Mouse (Mus musculus) heart, embryonic 16.5 days (tissue): ENCODE measurements at regions not wholly inside any gene's neighbourhood (a gene's known extent, or its start where the extent isn't known, plus 50 kb on each side); places are given as distances from the start of the nearest gene placed in this dataset.

Source experiments
- ATAC-seq: fragments of 200-750 bp; cut with Nextera tagmentation; replicated peaks from 2 replicates; pipeline ENCODE4 v1.8.0; 2017; ENCODE audit warnings: moderate number of reproducible peaks; ENCODE audit not compliant: insufficient read depth, low FRiP score; ENCODE audit errors: extremely low read depth
- H3K27ac ChIP-seq: fragments of 300-500 bp; sonication (generic); 2 replicates; pipeline ENCODE4 v1.5.1; 2014; ENCODE audit warnings: mild to moderate bottlenecking, low read length, control low read depth, moderate library complexity
- H3K27me3 ChIP-seq: fragments of 300-500 bp; sonication (generic); 2 replicates; pipeline ENCODE4 v1.6.1; 2014; ENCODE audit warnings: low read length, mixed read lengths; ENCODE audit not compliant: control insufficient read depth, insufficient read depth
- H3K36me3 ChIP-seq: fragments of 300-500 bp; sonication (generic); 2 replicates; pipeline ENCODE4 v1.6.1; 2014; ENCODE audit not compliant: control insufficient read depth, insufficient read depth
- H3K4me1 ChIP-seq: fragments of 300-500 bp; sonication (generic); 2 replicates; pipeline ENCODE4 v1.6.1; 2014; ENCODE audit warnings: low read length, mixed read lengths; ENCODE audit not compliant: control insufficient read depth, insufficient read depth
- H3K4me2 ChIP-seq: fragments of 300-500 bp; sonication (generic); 2 replicates; pipeline ENCODE4 v1.6.1; 2014; ENCODE audit warnings: low read depth, mild to moderate bottlenecking, control low read depth, low read length
- H3K4me3 ChIP-seq: fragments of 300-500 bp; sonication (generic); 2 replicates; pipeline ENCODE4 v1.5.1; 2014; ENCODE audit warnings: mild to moderate bottlenecking, control low read depth, low read length
- H3K9ac ChIP-seq: fragments of 300-500 bp; sonication (generic); 2 replicates; pipeline ENCODE4 v1.6.1; 2014; ENCODE audit warnings: low read length, control low read depth
- H3K9me3 ChIP-seq: fragments of 300-500 bp; sonication (generic); replicated peaks from 2 replicates; pipeline ENCODE4 v1.6.1; 2016; ENCODE audit warnings: low read length; ENCODE audit not compliant: control insufficient read depth
- WGBS: fragments of 180-500 bp; shearing (Covaris S2); extraction: QIAGEN DNeasy Blood & Tissue Kit; methylation state at CpG from one replicate; pipeline ENCODE4 v1.1.7; 2014; 5-methylcytosine and 5-hydroxymethylcytosine counted together

- no peak for ATAC-seq
- Histone ChIP-seq H3K27me3 (no peaks in the 10 kb centered on the region; the same call in 1 of the 2 replicates), H3K27ac (no peak overlapping the region), H3K4me2 (no peak overlapping the region), H3K9ac (no peak overlapping the region), H3K4me1 (no peaks in the 10 kb centered on the region), H3K4me3 (no peak overlapping the region), H3K9me3 (no peaks in the 10 kb centered on the region), H3K36me3 (no peaks in the 10 kb centered on the region)
- WGBS, result 62% methylated on average over 5 of the region's 5 CpGs
Observed at GRCm38 (mm10) chrX:167130601-167131000, 78.5 kb downstream of the Tmsb4x start.

- ATAC-seq, result no peak
- Histone ChIP-seq H3K36me3 (no peaks in the 10 kb centered on the region), H3K27ac (no peak overlapping the region), H3K4me3 (no peak overlapping the region), H3K27me3 (no peaks in the 10 kb centered on the region), H3K4me2 (no peak overlapping the region), H3K9ac (no peak overlapping the region), H3K9me3 (no peaks in the 10 kb centered on the region), H3K4me1 (no peaks in the 10 kb centered on the region)
- 83% methylated on average over 4 of the region's 4 CpGs for WGBS
Observed at GRCm38 (mm10) chrX:167119288-167119687, 89.8 kb downstream of the Tmsb4x start.

GRCm38 (mm10) chrX:167115096-167115495 is 94.0 kb downstream of the Tmsb4x start:
- no peak overlapping the region for H3K9ac ChIP-seq
- no peak overlapping the region for H3K4me3 ChIP-seq
- H3K27me3 ChIP-seq, result no peaks in the 10 kb centered on the region
- no peaks in the 10 kb centered on the region for H3K36me3 ChIP-seq
- no peak overlapping the region for H3K27ac ChIP-seq
- ATAC-seq, result no peak
- 77% methylated on average over 1 of the region's 1 CpGs for WGBS
- H3K4me2 ChIP-seq, result no peak overlapping the region
- H3K4me1 ChIP-seq, result no peaks in the 10 kb centered on the region
- H3K9me3 ChIP-seq, result no peaks in the 10 kb centered on the region

- Histone ChIP-seq H3K4me2 (no peak overlapping the region), H3K9ac (no peak overlapping the region), H3K4me1 (peaks cover 3% of the 10 kb centered on the region; the same call in 1 of the 2 replicates), H3K9me3 (no peaks in the 10 kb centered on the region), H3K27me3 (no peaks in the 10 kb centered on the region), H3K27ac (no peak overlapping the region), H3K4me3 (no peak overlapping the region), H3K36me3 (no peaks in the 10 kb centered on the region)
- no peak for ATAC-seq
- 73% methylated on average over 7 of the region's 7 CpGs for WGBS
Observed at GRCm38 (mm10) chrX:167111059-167111871, 97.8 kb downstream of the Tmsb4x start.

GRCm38 (mm10) chrX:167108356-167108755 is 100.8 kb downstream of the Tmsb4x start:
- H3K4me3 ChIP-seq, result no peak overlapping the region
- no peak for ATAC-seq
- peaks cover 5% of the 10 kb centered on the region; the same call in 1 of the 2 replicates for H3K4me1 ChIP-seq
- H3K27me3 ChIP-seq, result no peaks in the 10 kb centered on the region
- no peaks in the 10 kb centered on the region for H3K36me3 ChIP-seq
- H3K9me3 ChIP-seq, result no peaks in the 10 kb centered on the region
- no peak overlapping the region for H3K4me2 ChIP-seq
- no peak overlapping the region for H3K9ac ChIP-seq
- 60% methylated on average over 6 of the region's 6 CpGs for WGBS
- H3K27ac ChIP-seq, result no peak overlapping the region

- Histone ChIP-seq H3K4me3 (no peak overlapping the region), H3K9ac (no peak overlapping the region), H3K4me2 (no peak overlapping the region), H3K27ac (no peak overlapping the region), H3K4me1 (peaks cover 5% of the 10 kb centered on the region; the same call in 1 of the 2 replicates), H3K27me3 (no peaks in the 10 kb centered on the region), H3K36me3 (no peaks in the 10 kb centered on the region), H3K9me3 (no peaks in the 10 kb centered on the region)
- WGBS, result 74% methylated on average over 4 of the region's 4 CpGs
- ATAC-seq, result no peak
Observed at GRCm38 (mm10) chrX:167107469-167107868, 101.6 kb downstream of the Tmsb4x start.

GRCm38 (mm10) chrX:167105931-167106417 is 103.1 kb downstream of the Tmsb4x start:
- H3K27me3 ChIP-seq, result no peaks in the 10 kb centered on the region
- 73% methylated on average over 11 of the region's 11 CpGs for WGBS
- H3K4me3 ChIP-seq, result no peak overlapping the region
- H3K27ac ChIP-seq, result no peak overlapping the region
- peaks cover 5% of the 10 kb centered on the region; the same call in 1 of the 2 replicates for H3K4me1 ChIP-seq
- no peak for ATAC-seq
- no peak overlapping the region for H3K9ac ChIP-seq
- H3K4me2 ChIP-seq, result no peak overlapping the region
- H3K36me3 ChIP-seq, result no peaks in the 10 kb centered on the region
- no peaks in the 10 kb centered on the region for H3K9me3 ChIP-seq

GRCm38 (mm10) chrX:167105354-167105753 is 103.8 kb downstream of the Tmsb4x start:
- Histone ChIP-seq H3K27me3 (no peaks in the 10 kb centered on the region), H3K9me3 (no peaks in the 10 kb centered on the region), H3K36me3 (no peaks in the 10 kb centered on the region), H3K9ac (no peak overlapping the region), H3K4me2 (no peak overlapping the region), H3K27ac (no peak overlapping the region), H3K4me3 (no peak overlapping the region), H3K4me1 (peaks cover 5% of the 10 kb centered on the region; the same call in 1 of the 2 replicates)
- ATAC-seq, result no peak
- 73% methylated on average over 4 of the region's 4 CpGs for WGBS

GRCm38 (mm10) chrX:167104247-167104621 is 104.9 kb downstream of the Tmsb4x start:
- H3K4me1 ChIP-seq, result peaks cover 5% of the 10 kb centered on the region; the same call in 1 of the 2 replicates
- 0 out of 2 replicates have a peak, but pooled peaks have one; percentile 53 for ATAC-seq
- peak overlapping the region; percentile 74 for H3K27ac ChIP-seq
- H3K9me3 ChIP-seq, result no peaks in the 10 kb centered on the region
- no peak overlapping the region for H3K4me3 ChIP-seq
- H3K4me2 ChIP-seq, result no peak overlapping the region
- H3K9ac ChIP-seq, result no peak overlapping the region
- 46% methylated on average over 4 of the region's 4 CpGs for WGBS
- no peaks in the 10 kb centered on the region for H3K36me3 ChIP-seq
- no peaks in the 10 kb centered on the region for H3K27me3 ChIP-seq
